Mouse (Mus musculus) hindbrain, embryonic 12.5 days (tissue): ENCODE results near the gene Glrb. TPM values are rescaled to one million over a fixed set of nuclear protein-coding genes. Genes with fewer than 3 reads are reported as not detected.

Experiments used
- ATAC-seq: fragments of 200-750 bp; cut with Nextera tagmentation; 2 replicates; pipeline ENCODE4 v1.8.0; 2017; ENCODE audit warnings: moderate TSS enrichment; ENCODE audit not compliant: low FRiP score
- H3K27ac ChIP-seq: fragments of 300-500 bp; sonication (generic); 2 replicates; pipeline ENCODE4 v1.5.1; 2016; ENCODE audit warnings: mild to moderate bottlenecking
- H3K27me3 ChIP-seq: fragments of 300-500 bp; sonication (generic); 2 replicates; pipeline ENCODE4 v1.6.1; 2016; ENCODE audit warnings: mild to moderate bottlenecking
- H3K36me3 ChIP-seq: fragments of 300-500 bp; sonication (generic); 2 replicates; pipeline ENCODE4 v1.6.1; 2016; ENCODE audit warnings: mild to moderate bottlenecking
- H3K4me1 ChIP-seq: fragments of 300-500 bp; sonication (generic); 2 replicates; pipeline ENCODE4 v1.6.1; 2016
- H3K4me2 ChIP-seq: fragments of 300-500 bp; sonication (generic); replicated peaks from 2 replicates; pipeline ENCODE4 v1.6.1; 2016; ENCODE audit warnings: mild to moderate bottlenecking
- H3K4me3 ChIP-seq: fragments of 300-500 bp; sonication (generic); 2 replicates; pipeline ENCODE4 v1.5.1; 2016; ENCODE audit warnings: mild to moderate bottlenecking
- H3K9ac ChIP-seq: fragments of 300-500 bp; sonication (generic); 2 replicates; pipeline ENCODE4 v1.6.1; 2016; ENCODE audit warnings: mild to moderate bottlenecking, moderate library complexity
- H3K9me3 ChIP-seq: fragments of 300-500 bp; sonication (generic); replicated peaks from 2 replicates; pipeline ENCODE4 v1.6.1; 2016; ENCODE audit warnings: mild to moderate bottlenecking
- WGBS: fragments of 180-500 bp; shearing (Covaris S2); methylation state at CpG from one replicate; pipeline ENCODE4 v1.1.7; 2016; 5-methylcytosine and 5-hydroxymethylcytosine counted together
- polyA plus RNA-seq: library from polyadenylated mRNA; unstranded; fragments of >200 nt; fragmentation: Nextera tagmentation; extraction: Ambion mirVana; gene quantifications from 2 replicates; pipeline ENCODE4 v1.2.1, GENCODE M21; 2016

Gene Glrb
- polyA plus RNA-seq: 16.6 and 17.1 TPM in 2 replicates

- under 1% methylated on average over 72 of the region's 76 CpGs for WGBS
- no peaks in the 10 kb centered on the region for H3K36me3 ChIP-seq
- peak within 1 kb of the TSS; percentile 89 for H3K4me2 ChIP-seq
- peak within 1 kb of the TSS; percentile 76 for H3K4me3 ChIP-seq
- ATAC-seq: peak; percentile 94
- peak within 1 kb of the TSS; percentile 85 for H3K27ac ChIP-seq
- no peaks in the 10 kb centered on the region for H3K4me1 ChIP-seq
- H3K9ac ChIP-seq: peak within 1 kb of the TSS; percentile 91
- no peaks in the 10 kb centered on the region for H3K27me3 ChIP-seq
- H3K9me3 ChIP-seq: no peaks in the 10 kb centered on the region
These were observed at the start of gene Glrb for GRCm38 (mm10) chr3:80913111-80913778. Gene Glrb, minus strand, starts transcription at chr3:80913660.

- Histone ChIP-seq H3K4me2 (no peak overlapping the region), H3K9me3 (no peaks in the 10 kb centered on the region), H3K4me3 (no peak overlapping the region), H3K9ac (no peak overlapping the region), H3K27ac (no peak overlapping the region), H3K27me3 (no peaks in the 10 kb centered on the region), H3K36me3 (no peaks in the 10 kb centered on the region), H3K4me1 (no peaks in the 10 kb centered on the region)
- ATAC-seq: no peak
These were observed 46.5 kb upstream of the Glrb start for GRCm38 (mm10) chr3:80959965-80960364.

- Histone ChIP-seq H3K4me3 (no peak overlapping the region), H3K9me3 (no peaks in the 10 kb centered on the region), H3K4me1 (no peaks in the 10 kb centered on the region), H3K27me3 (no peaks in the 10 kb centered on the region), H3K4me2 (no peak overlapping the region), H3K36me3 (no peaks in the 10 kb centered on the region), H3K27ac (no peak overlapping the region), H3K9ac (no peak overlapping the region)
- peak; percentile 85; the same call in 1 of the 2 replicates for ATAC-seq
- WGBS: 45% methylated on average over 1 of the region's 1 CpGs
These were observed 45.1 kb upstream of the Glrb start for GRCm38 (mm10) chr3:80958591-80958990.

- 25% methylated on average over 6 of the region's 6 CpGs for WGBS
- Histone ChIP-seq H3K9ac (peak overlapping the region; percentile 91), H3K4me1 (no peaks in the 10 kb centered on the region), H3K36me3 (no peaks in the 10 kb centered on the region), H3K27ac (peak overlapping the region; percentile 85; the same call in 1 of the 2 replicates), H3K9me3 (no peaks in the 10 kb centered on the region), H3K27me3 (no peaks in the 10 kb centered on the region), H3K4me2 (peak overlapping the region; percentile 89), H3K4me3 (peak overlapping the region; percentile 76)
- peak; percentile 55 for ATAC-seq
These were observed 372 bp upstream of the Glrb start for GRCm38 (mm10) chr3:80913779-80914284.

- H3K4me1 ChIP-seq: 0 out of 2 replicates have a peak, but pooled peaks cover 3% of the 10 kb centered on the region
- H3K27ac ChIP-seq: no peak overlapping the region
- no peak overlapping the region for H3K9ac ChIP-seq
- H3K36me3 ChIP-seq: no peaks in the 10 kb centered on the region
- no peaks in the 10 kb centered on the region for H3K9me3 ChIP-seq
- 76% methylated on average over 5 of the region's 5 CpGs for WGBS
- no peak for ATAC-seq
- H3K27me3 ChIP-seq: no peaks in the 10 kb centered on the region
- no peak overlapping the region for H3K4me2 ChIP-seq
- no peak overlapping the region for H3K4me3 ChIP-seq
These were observed 18.5 kb downstream of the Glrb start for GRCm38 (mm10) chr3:80894745-80895480.

GRCm38 (mm10) chr3:80894328-80894727, 19.1 kb downstream of the Glrb start:
- Histone ChIP-seq H3K9me3 (no peaks in the 10 kb centered on the region), H3K9ac (no peak overlapping the region), H3K4me1 (0 out of 2 replicates have a peak, but pooled peaks cover 3% of the 10 kb centered on the region), H3K27me3 (no peaks in the 10 kb centered on the region), H3K27ac (no peak overlapping the region), H3K36me3 (no peaks in the 10 kb centered on the region), H3K4me2 (no peak overlapping the region), H3K4me3 (no peak overlapping the region)
- no peak for ATAC-seq
- whole genome bisulfite sequencing: 90% methylated on average over 5 of the region's 5 CpGs

GRCm38 (mm10) chr3:80893055-80893690, 20.3 kb downstream of the Glrb start:
- ATAC-seq: no peak
- H3K9me3 ChIP-seq: no peaks in the 10 kb centered on the region
- 0 out of 2 replicates have a peak overlapping the region, but pooled peaks have one; percentile 3 for H3K27ac ChIP-seq
- H3K4me3 ChIP-seq: no peak overlapping the region
- 68% methylated on average over 4 of the region's 4 CpGs for WGBS
- H3K27me3 ChIP-seq: no peaks in the 10 kb centered on the region
- H3K4me1 ChIP-seq: 0 out of 2 replicates have a peak, but pooled peaks cover 3% of the 10 kb centered on the region
- no peak overlapping the region for H3K4me2 ChIP-seq
- H3K36me3 ChIP-seq: no peaks in the 10 kb centered on the region
- no peak overlapping the region for H3K9ac ChIP-seq

- Histone ChIP-seq H3K27me3 (no peaks in the 10 kb centered on the region), H3K36me3 (no peaks in the 10 kb centered on the region), H3K9ac (no peak overlapping the region), H3K9me3 (no peaks in the 10 kb centered on the region), H3K4me3 (no peak overlapping the region), H3K4me2 (no peak overlapping the region), H3K4me1 (0 out of 2 replicates have a peak, but pooled peaks cover 3% of the 10 kb centered on the region), H3K27ac (no peak overlapping the region)
- no peak for ATAC-seq
- 63% methylated on average over 4 of the region's 4 CpGs for WGBS
These were observed 22.4 kb downstream of the Glrb start for GRCm38 (mm10) chr3:80891087-80891486.

- H3K27me3 ChIP-seq: no peaks in the 10 kb centered on the region
- WGBS: 71% methylated on average over 1 of the region's 1 CpGs
- no peak overlapping the region for H3K4me2 ChIP-seq
- no peak overlapping the region for H3K27ac ChIP-seq
- H3K36me3 ChIP-seq: no peaks in the 10 kb centered on the region
- no peaks in the 10 kb centered on the region for H3K4me1 ChIP-seq
- no peak for ATAC-seq
- H3K4me3 ChIP-seq: no peak overlapping the region
- no peaks in the 10 kb centered on the region for H3K9me3 ChIP-seq
- H3K9ac ChIP-seq: no peak overlapping the region
These were observed 28.3 kb downstream of the Glrb start for GRCm38 (mm10) chr3:80885174-80885573.

GRCm38 (mm10) chr3:80883601-80884000, 29.9 kb downstream of the Glrb start:
- 72% methylated on average over 6 of the region's 6 CpGs for whole genome bisulfite sequencing
- Histone ChIP-seq H3K4me2 (no peak overlapping the region), H3K36me3 (no peaks in the 10 kb centered on the region)

GRCm38 (mm10) chr3:80880660-80881293, 32.7 kb downstream of the Glrb start:
- Histone ChIP-seq H3K27ac (no peak overlapping the region), H3K4me1 (no peaks in the 10 kb centered on the region), H3K4me2 (no peak overlapping the region), H3K36me3 (no peaks in the 10 kb centered on the region), H3K27me3 (no peaks in the 10 kb centered on the region), H3K4me3 (no peak overlapping the region), H3K9ac (no peak overlapping the region), H3K9me3 (no peaks in the 10 kb centered on the region)
- 64% methylated on average over 6 of the region's 6 CpGs for WGBS
- ATAC-seq: peak; percentile 83

More at GRCm38 (mm10) chr3:80883601-80884000, 29.9 kb downstream of the Glrb start:
- H3K9ac ChIP-seq: no peak overlapping the region
- no peaks in the 10 kb centered on the region for H3K4me1 ChIP-seq
- H3K27ac ChIP-seq: no peak overlapping the region
- no peak overlapping the region for H3K4me3 ChIP-seq
- no peaks in the 10 kb centered on the region for H3K9me3 ChIP-seq
- no peak for ATAC-seq
- no peaks in the 10 kb centered on the region for H3K27me3 ChIP-seq

GRCm38 (mm10) chr3:80878571-80878970, 34.9 kb downstream of the Glrb start:
- H3K9ac ChIP-seq: no peak overlapping the region
- H3K4me3 ChIP-seq: no peak overlapping the region
- 49% methylated on average over 5 of the region's 5 CpGs for WGBS
- H3K36me3 ChIP-seq: no peaks in the 10 kb centered on the region
- no peaks in the 10 kb centered on the region for H3K4me1 ChIP-seq
- ATAC-seq: no peak
- H3K9me3 ChIP-seq: no peaks in the 10 kb centered on the region
- no peaks in the 10 kb centered on the region for H3K27me3 ChIP-seq
- H3K4me2 ChIP-seq: no peak overlapping the region
- H3K27ac ChIP-seq: no peak overlapping the region
